Mouse (Mus musculus): ENCODE results near the gene Ucp3. TPM values are rescaled to one million over a fixed set of nuclear protein-coding genes. Genes with fewer than 3 reads are reported as not detected.

Ucp3 gene
- polyA plus RNA-seq, 1 experiment from 2014 or later = not detected

DNA sequence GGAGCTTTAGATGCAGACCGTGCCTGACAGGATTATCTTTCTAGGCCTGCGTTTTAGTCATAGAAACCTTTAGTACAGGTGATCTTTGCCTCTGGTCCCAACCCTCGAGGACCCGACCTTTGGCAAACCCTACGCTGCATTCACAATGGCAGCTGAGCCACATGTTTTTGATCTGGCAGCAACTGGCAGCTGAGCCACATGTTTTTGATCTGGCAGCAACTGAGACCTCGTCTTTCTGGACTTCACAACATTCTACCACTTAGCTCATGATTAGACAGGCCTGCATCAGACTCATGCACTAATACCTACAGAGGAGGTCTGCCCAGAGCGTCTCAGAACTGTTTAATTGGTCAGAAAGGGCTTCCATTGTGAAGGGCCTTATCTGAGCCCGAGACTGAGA, 22.3 kb downstream of the Ucp3 start:
- 0 out of 2 replicates have a peak overlapping the region, but pooled peaks have one; percentile 13 for H3K9ac ChIP-seq
- peaks cover 46% of the 10 kb centered on the region for H3K4me1 ChIP-seq (replicated peaks)
- H3K27me3 ChIP-seq = peaks cover 18% of the 10 kb centered on the region
- H3K36me3 ChIP-seq = peaks cover 8% of the 10 kb centered on the region
- no peak overlapping the region for H3K4me3 ChIP-seq
- peak overlapping the region; percentile 87 for H3K27ac ChIP-seq
- ATAC-seq (ENCODE audit: low FRiP score) = no peak
- WGBS = 49% methylated on average over 8 of the region's 8 CpGs
- H3K9me3 ChIP-seq = no peaks in the 10 kb centered on the region
- H3K4me2 ChIP-seq = peak overlapping the region; percentile 70

DNA sequence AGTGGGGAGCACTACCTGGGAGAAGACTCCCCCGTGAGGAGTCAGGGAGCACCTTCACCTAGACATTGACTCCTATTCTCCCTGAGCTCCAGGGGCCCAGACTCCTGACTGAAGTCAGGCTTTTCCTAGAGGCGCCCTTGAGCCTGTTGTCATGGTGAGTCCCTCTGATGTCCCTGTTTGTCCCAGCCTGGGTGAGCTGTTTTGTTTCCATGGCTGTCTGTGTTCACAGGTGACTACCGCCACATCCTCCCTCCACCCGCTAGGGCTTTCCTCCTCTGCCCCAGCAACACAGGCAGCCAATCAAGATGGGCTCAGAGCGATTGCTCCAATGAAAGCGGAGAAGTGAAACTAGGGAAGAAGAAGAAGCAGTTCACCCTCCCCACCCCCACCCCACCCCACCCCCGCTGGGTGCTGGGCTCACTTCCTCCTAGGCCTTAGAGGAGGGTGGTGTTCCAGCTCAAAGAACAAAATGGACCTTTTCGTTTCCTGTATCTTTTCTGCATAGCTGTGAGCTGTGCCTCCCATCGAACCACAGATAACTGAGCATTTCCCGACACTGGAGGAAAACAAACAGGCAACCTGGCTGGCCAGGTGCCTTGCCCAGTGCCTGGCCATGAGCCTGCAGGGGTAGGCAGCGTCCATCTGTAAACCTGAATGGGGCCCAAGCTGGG, 22.9 kb downstream of the Ucp3 start:
- H3K4me3 ChIP-seq = no peak overlapping the region
- peak overlapping the region; percentile 87 for H3K27ac ChIP-seq
- H3K4me2 ChIP-seq = peak overlapping the region; percentile 70
- 30% methylated on average over 11 of the region's 11 CpGs for WGBS
- H3K9ac ChIP-seq = 0 out of 2 replicates have a peak overlapping the region, but pooled peaks have one; percentile 29
- no peaks in the 10 kb centered on the region for H3K9me3 ChIP-seq
- peaks cover 8% of the 10 kb centered on the region for H3K36me3 ChIP-seq
- peaks cover 18% of the 10 kb centered on the region for H3K27me3 ChIP-seq
- peaks cover 46% of the 10 kb centered on the region for H3K4me1 ChIP-seq (replicated peaks)
- peak; percentile 75 for ATAC-seq (ENCODE audit: low FRiP score)

DNA sequence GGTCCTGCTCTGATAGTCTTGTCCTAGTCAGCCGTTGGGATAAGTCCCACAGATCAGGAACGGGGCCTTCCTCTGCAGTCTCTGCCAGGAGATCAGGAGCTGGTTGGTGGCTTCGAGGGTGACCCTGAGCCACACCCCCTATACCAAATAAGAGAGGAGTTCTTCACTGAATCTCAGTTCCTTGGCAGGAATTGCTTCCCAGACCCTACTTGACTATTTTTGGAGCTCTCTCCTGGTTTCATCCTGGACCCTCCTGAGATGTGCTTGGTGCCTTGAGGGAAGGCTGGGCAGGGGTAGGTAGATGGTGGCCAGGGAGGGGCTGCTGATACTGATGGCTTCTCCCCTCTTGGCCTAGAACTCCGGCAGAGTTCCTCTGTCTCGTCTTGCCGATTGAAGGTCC, 23.6 kb downstream of the Ucp3 start:
- ATAC-seq (ENCODE audit: low FRiP score) = no peak
- H3K27me3 ChIP-seq = peaks cover 18% of the 10 kb centered on the region
- no peak overlapping the region for H3K4me3 ChIP-seq
- H3K4me2 ChIP-seq = peak overlapping the region; percentile 70; the same call in 1 of the 2 replicates
- H3K27ac ChIP-seq = peak overlapping the region; percentile 87
- H3K36me3 ChIP-seq = peaks cover 8% of the 10 kb centered on the region
- peaks cover 46% of the 10 kb centered on the region for H3K4me1 ChIP-seq (replicated peaks)
- H3K9me3 ChIP-seq = no peaks in the 10 kb centered on the region
- WGBS = 83% methylated on average over 6 of the region's 6 CpGs
- H3K9ac ChIP-seq = 0 out of 2 replicates have a peak overlapping the region, but pooled peaks have one; percentile 29

DNA sequence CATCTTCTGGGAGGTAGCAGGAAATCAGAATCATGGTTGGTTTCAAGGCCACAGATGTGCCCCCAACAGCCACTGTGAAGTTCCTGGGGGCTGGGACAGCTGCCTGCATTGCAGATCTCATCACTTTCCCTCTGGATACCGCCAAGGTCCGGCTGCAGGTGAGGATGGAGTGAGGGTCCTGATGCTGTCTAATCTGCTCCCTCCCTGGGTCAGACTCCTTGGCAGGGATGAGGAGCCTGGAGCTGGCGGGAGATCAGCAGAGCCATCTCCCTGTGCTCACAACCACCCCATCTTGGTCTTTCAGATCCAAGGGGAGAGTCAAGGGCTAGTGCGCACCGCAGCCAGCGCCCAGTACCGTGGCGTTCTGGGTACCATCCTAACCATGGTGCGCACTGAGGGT, 24.0 kb downstream of the Ucp3 start:
- peaks cover 18% of the 10 kb centered on the region for H3K27me3 ChIP-seq
- H3K4me1 ChIP-seq (replicated peaks) = peaks cover 46% of the 10 kb centered on the region
- H3K4me2 ChIP-seq = no peak overlapping the region
- WGBS = over 99% methylated on average over 9 of the region's 9 CpGs
- peak overlapping the region; percentile 87; the same call in 1 of the 2 replicates for H3K27ac ChIP-seq
- peaks cover 8% of the 10 kb centered on the region for H3K36me3 ChIP-seq
- no peak overlapping the region for H3K4me3 ChIP-seq
- no peak overlapping the region for H3K9ac ChIP-seq
- no peak for ATAC-seq (ENCODE audit: low FRiP score)
- no peaks in the 10 kb centered on the region for H3K9me3 ChIP-seq

DNA sequence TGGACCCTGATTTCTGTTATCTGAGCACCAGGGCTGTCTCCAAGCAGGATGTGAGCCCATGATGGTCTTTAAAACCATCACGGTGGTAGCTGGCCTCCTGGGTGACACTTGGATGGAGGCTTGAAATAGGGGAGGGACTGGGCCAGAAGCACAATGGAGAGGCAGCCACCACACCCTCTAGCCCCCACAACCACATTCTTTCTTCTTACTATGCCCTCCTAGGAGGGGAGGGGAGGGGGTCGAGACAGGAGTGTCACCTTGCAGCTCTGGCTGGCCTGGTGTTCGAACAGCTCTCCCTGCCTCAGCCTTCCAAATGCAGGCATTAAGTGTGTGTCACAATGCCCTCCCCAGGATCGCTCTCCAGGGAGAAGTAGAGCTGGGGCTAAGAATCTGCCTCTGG, 24.6 kb downstream of the Ucp3 start:
- H3K36me3 ChIP-seq = peaks cover 8% of the 10 kb centered on the region
- H3K9me3 ChIP-seq = no peaks in the 10 kb centered on the region
- ATAC-seq (ENCODE audit: low FRiP score) = no peak
- no peak overlapping the region for H3K27ac ChIP-seq
- H3K4me1 ChIP-seq (replicated peaks) = peaks cover 46% of the 10 kb centered on the region
- WGBS = 81% methylated on average over 4 of the region's 4 CpGs
- no peak overlapping the region for H3K4me3 ChIP-seq
- no peak overlapping the region for H3K9ac ChIP-seq
- H3K4me2 ChIP-seq = no peak overlapping the region
- H3K27me3 ChIP-seq = peaks cover 15% of the 10 kb centered on the region

DNA sequence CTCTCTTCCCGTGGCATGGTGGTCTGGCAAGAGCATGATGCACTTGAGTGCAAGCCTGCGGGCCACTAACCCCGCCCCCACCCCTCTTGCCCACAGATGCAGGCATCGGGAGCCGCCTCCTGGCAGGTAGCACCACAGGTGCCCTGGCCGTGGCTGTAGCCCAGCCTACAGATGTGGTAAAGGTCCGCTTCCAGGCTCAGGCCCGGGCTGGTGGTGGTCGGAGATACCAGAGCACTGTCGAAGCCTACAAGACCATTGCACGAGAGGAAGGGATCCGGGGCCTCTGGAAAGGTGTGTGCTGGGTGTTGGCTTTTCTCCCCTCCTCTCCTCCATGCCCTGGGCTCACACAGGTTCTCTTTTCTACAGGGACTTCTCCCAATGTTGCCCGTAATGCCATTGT, 25.2 kb downstream of the Ucp3 start:
- Histone ChIP-seq H3K27ac (no peak overlapping the region), H3K4me1 (replicated peaks) (peaks cover 40% of the 10 kb centered on the region), H3K9me3 (no peaks in the 10 kb centered on the region), H3K4me2 (no peak overlapping the region), H3K4me3 (no peak overlapping the region), H3K27me3 (peaks cover 9% of the 10 kb centered on the region; the same call in 1 of the 2 replicates), H3K36me3 (peaks cover 8% of the 10 kb centered on the region), H3K9ac (no peak overlapping the region)
- 93% methylated on average over 13 of the region's 13 CpGs for WGBS
- no peak for ATAC-seq (ENCODE audit: low FRiP score)

DNA sequence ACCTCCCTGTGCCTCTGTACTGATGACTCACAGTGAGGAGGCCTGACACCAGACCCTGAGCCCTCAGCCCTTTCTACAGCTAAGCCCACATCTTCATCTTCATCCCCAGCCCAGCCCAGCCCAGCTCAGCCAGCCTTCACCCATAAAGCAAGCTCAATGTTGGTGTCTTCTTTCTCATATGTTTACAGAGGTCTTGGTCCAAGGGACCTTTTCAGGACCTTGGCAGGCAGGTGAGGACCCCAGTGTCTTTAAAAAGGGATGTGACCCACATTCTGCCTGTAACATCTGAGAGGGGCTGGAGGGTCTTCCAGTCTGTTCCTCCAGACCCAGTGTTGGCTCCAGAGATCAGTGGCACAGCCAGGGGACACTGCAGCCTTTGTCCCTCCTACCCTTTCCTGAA, 26.7 kb downstream of the Ucp3 start:
- H3K9ac ChIP-seq = no peak overlapping the region
- no peaks in the 10 kb centered on the region for H3K9me3 ChIP-seq
- H3K4me3 ChIP-seq = no peak overlapping the region
- no peak for ATAC-seq (ENCODE audit: low FRiP score)
- no peaks in the 10 kb centered on the region for H3K27me3 ChIP-seq
- no peak overlapping the region for H3K27ac ChIP-seq
- peaks cover 26% of the 10 kb centered on the region for H3K4me1 ChIP-seq (replicated peaks)
- no peak overlapping the region for H3K4me2 ChIP-seq
- H3K36me3 ChIP-seq = peaks cover 8% of the 10 kb centered on the region

DNA sequence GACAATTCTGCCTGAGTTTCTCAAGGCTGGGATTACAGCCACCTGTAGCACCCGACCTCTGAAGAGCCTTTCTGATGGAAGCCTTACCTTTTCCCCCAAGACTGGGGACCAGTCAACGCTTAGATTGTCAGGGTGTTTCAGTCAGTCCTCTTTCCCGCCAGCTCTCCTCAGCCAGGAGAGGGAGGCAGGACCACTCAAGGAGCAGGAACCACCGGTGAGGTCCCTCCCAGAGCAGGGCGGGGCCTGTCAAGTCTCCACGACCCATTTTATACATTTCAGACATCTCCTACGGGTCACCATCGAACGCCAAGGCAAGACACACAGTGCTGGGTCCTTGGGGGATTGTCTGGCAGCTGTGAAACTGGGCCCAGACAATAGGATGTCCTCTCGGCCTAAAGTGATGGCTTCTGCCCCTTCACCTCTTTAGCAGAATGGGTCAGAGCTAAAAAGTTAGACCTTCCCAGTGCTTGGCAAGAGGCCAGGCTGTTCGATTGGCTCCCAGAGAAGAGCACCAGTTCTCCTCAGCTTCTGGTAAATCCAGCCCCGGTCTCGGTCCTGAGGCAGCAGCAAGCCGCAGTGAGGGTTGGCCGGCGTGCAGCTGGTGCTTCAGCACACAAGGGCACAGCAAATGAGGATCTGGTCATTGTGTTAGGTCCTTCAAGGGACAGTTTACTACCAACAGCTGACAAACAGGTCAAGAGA, 27.6 kb downstream of the Ucp3 start:
- H3K27me3 ChIP-seq = no peaks in the 10 kb centered on the region
- WGBS = 69% methylated on average over 16 of the region's 16 CpGs
- no peak for ATAC-seq (ENCODE audit: low FRiP score)
- H3K4me1 ChIP-seq (replicated peaks) = peaks cover 16% of the 10 kb centered on the region
- no peak overlapping the region for H3K4me3 ChIP-seq
- H3K4me2 ChIP-seq = no peak overlapping the region
- H3K36me3 ChIP-seq = peaks cover 8% of the 10 kb centered on the region
- no peak overlapping the region for H3K27ac ChIP-seq
- no peaks in the 10 kb centered on the region for H3K9me3 ChIP-seq
- no peak overlapping the region for H3K9ac ChIP-seq

DNA sequence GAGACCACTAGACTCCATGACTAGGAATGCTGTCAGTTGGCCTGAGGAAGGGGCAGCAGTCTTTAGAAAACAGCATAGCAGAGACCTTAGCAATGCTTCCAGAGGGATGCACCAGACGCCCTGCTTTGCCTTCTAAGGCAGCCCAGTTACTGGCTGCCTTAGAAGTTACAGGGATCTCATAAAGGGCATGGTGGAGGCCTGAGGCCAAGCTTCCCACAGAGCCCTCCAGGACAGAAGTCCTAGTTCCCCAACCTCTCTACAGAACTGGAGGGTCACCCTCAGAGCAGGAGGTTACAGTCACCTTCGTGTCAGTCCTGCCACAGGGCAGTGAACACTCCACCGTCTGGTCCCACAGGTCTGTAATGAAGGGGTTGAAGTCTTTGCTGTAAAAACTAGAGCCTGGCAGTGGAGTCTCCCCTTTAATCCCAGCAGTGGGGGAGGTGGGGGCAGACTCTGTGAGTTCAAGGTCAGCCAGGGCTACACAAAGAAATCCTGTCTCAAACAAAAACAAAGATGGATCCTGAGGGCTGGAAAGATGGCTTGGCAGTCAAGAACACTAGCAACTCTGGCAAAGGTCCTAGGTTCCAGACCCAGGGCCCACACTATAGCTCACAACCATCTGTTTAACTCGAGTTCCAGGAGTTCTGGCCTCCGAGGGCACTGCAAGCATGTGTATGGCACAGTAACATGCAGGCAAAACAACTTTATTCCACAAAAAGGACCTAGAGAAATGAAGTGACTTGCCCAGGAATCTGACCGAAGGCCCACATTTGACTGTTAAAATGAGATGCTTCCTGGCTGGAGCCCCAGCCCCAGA, 28.4 kb downstream of the Ucp3 start:
- Histone ChIP-seq H3K9ac (no peak overlapping the region), H3K4me3 (no peak overlapping the region), H3K4me1 (replicated peaks) (peaks cover 8% of the 10 kb centered on the region), H3K36me3 (peaks cover 8% of the 10 kb centered on the region), H3K27me3 (no peaks in the 10 kb centered on the region), H3K4me2 (no peak overlapping the region), H3K27ac (no peak overlapping the region), H3K9me3 (no peaks in the 10 kb centered on the region)
- no peak for ATAC-seq (ENCODE audit: low FRiP score)
- WGBS = 69% methylated on average over 6 of the region's 6 CpGs

DNA sequence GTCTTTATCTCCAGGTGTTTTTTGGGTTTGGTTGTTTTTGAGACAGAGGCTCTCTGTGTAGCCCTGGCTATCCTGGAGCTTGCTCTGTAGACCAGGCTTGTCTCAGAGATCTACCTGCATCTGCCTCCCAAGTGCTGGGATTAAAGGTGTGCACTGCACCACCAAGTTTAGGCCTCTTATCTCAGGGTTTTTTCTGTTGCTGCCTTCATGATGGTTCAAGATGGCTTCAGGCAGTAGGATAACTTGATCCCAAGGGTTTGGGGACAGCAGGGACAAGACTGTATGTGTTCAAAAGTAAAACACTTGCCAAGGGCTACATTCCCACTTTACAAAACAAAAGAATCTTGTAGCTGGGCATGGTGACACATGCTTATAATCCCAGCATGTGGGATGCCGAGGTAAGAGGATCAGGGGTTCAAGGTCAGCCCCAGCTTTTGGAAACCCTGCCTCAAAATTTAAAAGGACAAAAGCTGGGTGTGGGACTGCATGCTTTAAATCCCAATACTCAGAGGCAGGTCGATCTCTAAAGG, 29.1 kb downstream of the Ucp3 start:
- no peak overlapping the region for H3K9ac ChIP-seq
- H3K27me3 ChIP-seq = no peaks in the 10 kb centered on the region
- WGBS = 74% methylated on average over 2 of the region's 2 CpGs
- no peak overlapping the region for H3K4me3 ChIP-seq
- H3K4me2 ChIP-seq = no peak overlapping the region
- peaks cover 1% of the 10 kb centered on the region; the same call in 1 of the 2 replicates for H3K4me1 ChIP-seq (replicated peaks)
- H3K9me3 ChIP-seq = no peaks in the 10 kb centered on the region
- ATAC-seq (ENCODE audit: low FRiP score) = no peak
- H3K36me3 ChIP-seq = peaks cover 7% of the 10 kb centered on the region
- H3K27ac ChIP-seq = no peak overlapping the region

DNA sequence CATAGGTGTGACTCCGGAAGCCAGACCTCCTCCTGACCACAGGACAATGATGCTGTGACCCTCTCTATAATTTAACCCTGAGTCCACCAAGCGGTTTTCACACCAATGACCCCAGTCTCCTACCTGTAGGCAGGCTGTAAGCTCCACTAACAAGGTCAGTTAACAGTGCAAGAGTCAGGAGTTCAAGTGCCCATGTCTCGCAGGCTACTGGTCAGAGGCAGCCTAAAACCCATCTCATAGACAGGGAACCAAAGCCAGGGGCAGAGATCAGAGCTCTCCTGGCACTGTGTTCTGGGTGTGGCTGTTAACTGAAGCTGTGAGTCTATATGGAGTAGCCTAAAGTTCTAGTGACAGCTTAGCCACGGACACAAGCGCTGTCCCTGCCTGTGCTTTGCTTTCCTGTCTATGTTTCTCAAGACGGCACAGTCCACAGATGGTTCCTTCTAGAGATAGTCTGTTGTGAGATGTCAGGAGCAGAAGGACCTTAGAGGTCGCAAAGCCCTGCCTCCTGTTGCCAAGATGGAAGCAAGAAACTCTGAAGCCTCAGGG, 29.7 kb downstream of the Ucp3 start:
- no peaks in the 10 kb centered on the region for H3K27me3 ChIP-seq
- H3K9me3 ChIP-seq = no peaks in the 10 kb centered on the region
- ATAC-seq (ENCODE audit: low FRiP score) = no peak
- peaks cover 4% of the 10 kb centered on the region; the same call in 1 of the 2 replicates for H3K36me3 ChIP-seq
- WGBS = 84% methylated on average over 7 of the region's 7 CpGs
- H3K4me3 ChIP-seq = no peak overlapping the region
- H3K9ac ChIP-seq = no peak overlapping the region
- no peaks in the 10 kb centered on the region for H3K4me1 ChIP-seq (replicated peaks)
- no peak overlapping the region for H3K27ac ChIP-seq
- no peak overlapping the region for H3K4me2 ChIP-seq

DNA sequence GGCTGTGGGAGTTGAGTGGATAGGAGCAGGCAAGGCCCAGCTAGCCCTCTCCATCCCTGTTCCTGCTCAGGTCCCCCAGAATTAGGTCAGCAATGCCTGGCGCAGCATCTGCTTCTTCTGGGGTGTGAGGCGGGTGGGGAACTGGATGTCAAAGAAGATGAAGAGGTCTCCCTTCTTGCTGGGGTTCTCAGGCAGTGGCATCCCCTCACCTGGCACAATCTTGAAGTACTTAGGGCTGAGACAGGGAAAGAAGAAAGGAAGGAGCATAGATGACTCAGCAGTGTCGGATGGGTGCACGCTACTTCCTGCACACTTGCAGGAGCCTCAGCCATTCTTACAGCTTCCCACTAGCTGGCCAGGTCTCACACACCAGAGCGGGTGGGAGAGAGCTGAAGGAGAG, 30.3 kb downstream of the Ucp3 start:
- Histone ChIP-seq H3K4me1 (replicated peaks) (no peaks in the 10 kb centered on the region), H3K27me3 (no peaks in the 10 kb centered on the region), H3K4me2 (no peak overlapping the region), H3K36me3 (peaks cover under 1% of the 10 kb centered on the region; the same call in 1 of the 2 replicates), H3K4me3 (no peak overlapping the region), H3K9me3 (no peaks in the 10 kb centered on the region), H3K9ac (no peak overlapping the region), H3K27ac (no peak overlapping the region)
- no peak for ATAC-seq (ENCODE audit: low FRiP score)
- 91% methylated on average over 5 of the region's 5 CpGs for WGBS

Data from hindbrain, embryonic 13.5 days (tissue).